Mouse (Mus musculus): ENCODE measurements around the gene Gm20937.
"Not testable (repeated sequence)": the region's sequence is repeated elsewhere in the genome, so short reads cannot be mapped to it uniquely, and the experiment has no call there.

Gene Gm20937

DNA sequence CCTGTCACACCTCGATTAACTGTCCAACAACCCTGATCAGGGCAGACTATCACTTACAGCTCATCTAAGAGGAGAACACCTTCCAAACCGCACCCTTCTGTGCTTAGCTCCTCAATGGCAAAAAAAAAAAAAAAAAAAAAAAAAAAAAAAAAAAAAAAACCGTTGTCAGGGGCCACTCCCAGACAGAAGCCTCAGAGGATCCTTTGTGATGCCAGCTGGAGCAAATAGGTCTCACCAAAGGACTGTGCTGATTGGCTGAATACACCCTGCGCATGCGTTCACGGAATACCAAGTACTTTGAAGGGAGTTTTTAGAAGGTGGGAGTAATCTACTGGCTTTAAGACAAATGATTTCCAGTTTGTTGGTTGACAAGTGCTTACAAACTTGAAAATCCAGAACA lies at the start of gene Gm20937:
Gm20937 (minus strand) TSS at position 101 of the 400 bp plus-strand sequence.
- DNase-seq, result not testable (repeated sequence)

Data from embryo, embryonic 11 days (tissue).